Mouse (Mus musculus) CH12.LX (cell line): ENCODE measurements around the gene Cldn14. TPM values are rescaled to one million over a fixed set of nuclear protein-coding genes. Genes with fewer than 3 reads are reported as not detected.

ENCODE experiments used
- DNase-seq: peaks from one replicate; pipeline ENCODE4 v3.0.0-alpha.2; 2013; ENCODE audit errors: extremely low read depth
- H3K27ac ChIP-seq: 2 replicates; pipeline ENCODE4 v1.5.1; 2012; ENCODE audit warnings: low read depth, mild to moderate bottlenecking, control low read depth, moderate library complexity; ENCODE audit not compliant: insufficient read depth
- H3K27me3 ChIP-seq: replicated peaks from 2 replicates; pipeline ENCODE3; 2012; ENCODE audit warnings: inconsistent platforms
- H3K36me3 ChIP-seq, 2 experiments: replicated peaks in 1 of 2; 2 replicates each; pipeline versions ENCODE3 to v1.6.1; 2012; ENCODE audit warnings: inconsistent platforms in 1 of 2, low read length in 1 of 2, mild to moderate bottlenecking in 1 of 2, mixed read lengths in 1 of 2, moderate library complexity in 1 of 2; ENCODE audit not compliant: control insufficient read depth in 1 of 2, insufficient read depth in 1 of 2
- H3K4me1 ChIP-seq, 2 experiments: 2 replicates each; pipeline ENCODE4 v1.6.1; 2012; ENCODE audit warnings: inconsistent platforms in 1 of 2, moderate library complexity in 1 of 2; ENCODE audit not compliant: insufficient read depth in 2 of 2, control insufficient read depth in 1 of 2
- H3K4me2 ChIP-seq: 2 replicates; pipeline ENCODE4 v1.6.1; 2012; ENCODE audit warnings: low read depth, mild to moderate bottlenecking, control low read depth; ENCODE audit not compliant: poor library complexity, insufficient read depth, severe bottlenecking
- H3K4me3 ChIP-seq, 3 experiments: fragments of 150-350 bp in 1 of 3; sonication (generic) in 1 of 3; replicated peaks in 1 of 3; 2 replicates each; pipeline versions ENCODE3 to v1.5.1; 2011 to 2012; ENCODE audit warnings: low read depth in 2 of 3, low read length in 2 of 3, mild to moderate bottlenecking in 2 of 3, moderate library complexity in 2 of 3, control low read depth in 1 of 3, improper control_type of control experiment in 1 of 3, inconsistent platforms in 1 of 3, mixed read lengths in 1 of 3; ENCODE audit not compliant: poor library complexity in 1 of 3
- H3K79me2 ChIP-seq: replicated peaks from 2 replicates; pipeline ENCODE4 v1.6.1; 2012; ENCODE audit warnings: mild to moderate bottlenecking, moderate library complexity; ENCODE audit not compliant: control insufficient read depth, poor library complexity, insufficient read depth, severe bottlenecking; ENCODE audit errors: extremely low read depth
- H3K9ac ChIP-seq: 2 replicates; pipeline ENCODE4 v1.6.1; 2012; ENCODE audit warnings: low read depth, mild to moderate bottlenecking, control low read depth, moderate library complexity; ENCODE audit not compliant: insufficient read depth
- H3K9me3 ChIP-seq: replicated peaks from 2 replicates; pipeline ENCODE3; 2012; ENCODE audit warnings: low read length, inconsistent platforms, mixed read lengths
- BHLHE40 ChIP-seq: IDR thresholded peaks from 2 replicates; pipeline ENCODE4 v1.6.1; 2011; ENCODE audit warnings: mild to moderate bottlenecking, low read depth, low read length, improper control_type of control experiment
- CHD2 ChIP-seq: IDR thresholded peaks from 2 replicates; pipeline ENCODE4 v1.6.1; 2011; ENCODE audit warnings: low read length, improper control_type of control experiment
- ELF1 ChIP-seq: IDR thresholded peaks from 2 replicates; pipeline ENCODE4 v1.6.1; 2014; ENCODE audit warnings: low read depth, mild to moderate bottlenecking, inconsistent platforms, low read length, improper control_type of control experiment
- EP300 ChIP-seq: IDR thresholded peaks from 2 replicates; pipeline ENCODE4 v1.6.1; 2011; ENCODE audit warnings: low read length, improper control_type of control experiment
- ETS1 ChIP-seq: conservative IDR thresholded peaks from 2 replicates; pipeline ENCODE4 v1.6.1; 2012; ENCODE audit warnings: low read depth, mild to moderate bottlenecking, inconsistent platforms, low read length, improper control_type of control experiment, moderate library complexity
- IRF4 ChIP-seq: IDR thresholded peaks from 2 replicates; pipeline ENCODE4 v1.6.1; 2014; ENCODE audit warnings: low read depth, mild to moderate bottlenecking, inconsistent platforms, low read length, improper control_type of control experiment
- JUND ChIP-seq: conservative IDR thresholded peaks from 2 replicates; pipeline ENCODE4 v1.6.1; 2011; ENCODE audit warnings: low read depth, low read length, improper control_type of control experiment
- KAT2A ChIP-seq: IDR thresholded peaks from 2 replicates; pipeline ENCODE4 v1.6.1; 2012; ENCODE audit warnings: low read length, improper control_type of control experiment, inconsistent platforms; ENCODE audit not compliant: insufficient replicate concordance
- MAFK ChIP-seq: IDR thresholded peaks from 2 replicates; pipeline ENCODE4 v1.6.1; 2011; ENCODE audit warnings: low read length, improper control_type of control experiment; ENCODE audit not compliant: insufficient replicate concordance
- MAX ChIP-seq: IDR thresholded peaks from 2 replicates; pipeline ENCODE4 v1.6.1; 2011; ENCODE audit warnings: low read length, improper control_type of control experiment
- MAZ ChIP-seq: IDR thresholded peaks from 2 replicates; pipeline ENCODE4 v1.6.1; 2012; ENCODE audit warnings: low read depth, mild to moderate bottlenecking, inconsistent platforms, low read length, improper control_type of control experiment, moderate library complexity
- MEF2A ChIP-seq: IDR thresholded peaks from 2 replicates; pipeline ENCODE4 v1.6.1; 2014; ENCODE audit warnings: low read depth, mild to moderate bottlenecking, inconsistent platforms, low read length, improper control_type of control experiment, borderline replicate concordance
- MXI1 ChIP-seq: IDR thresholded peaks from 2 replicates; pipeline ENCODE4 v1.6.1; 2011; ENCODE audit warnings: mild to moderate bottlenecking, low read depth, low read length, improper control_type of control experiment
- MYC ChIP-seq: IDR thresholded peaks from 2 replicates; pipeline ENCODE4 v1.6.1; 2011; ENCODE audit warnings: low read depth, mild to moderate bottlenecking, improper control_type of control experiment, low read length
- RCOR1 ChIP-seq: conservative IDR thresholded peaks from 2 replicates; pipeline ENCODE4 v1.6.1; 2012; ENCODE audit warnings: low read depth, mild to moderate bottlenecking, inconsistent platforms, low read length, improper control_type of control experiment
- SIN3A ChIP-seq: IDR thresholded peaks from 2 replicates; pipeline ENCODE4 v1.6.1; 2012; ENCODE audit warnings: low read length, improper control_type of control experiment, inconsistent platforms
- TCF12 ChIP-seq: IDR thresholded peaks from 2 replicates; pipeline ENCODE4 v1.6.1; 2014; ENCODE audit warnings: low read depth, mild to moderate bottlenecking, inconsistent platforms, low read length, improper control_type of control experiment
- USF1 ChIP-seq: IDR thresholded peaks from 2 replicates; pipeline ENCODE4 v1.6.1; 2014; ENCODE audit warnings: low read depth, mild to moderate bottlenecking, inconsistent platforms, low read length, improper control_type of control experiment
- ZKSCAN1 ChIP-seq: IDR thresholded peaks from 2 replicates; pipeline ENCODE4 v1.6.1; 2012; ENCODE audit warnings: low read depth, inconsistent platforms, low read length, improper control_type of control experiment, borderline replicate concordance
- ZMIZ1 ChIP-seq: IDR thresholded peaks from 2 replicates; pipeline ENCODE4 v1.6.1; 2012; ENCODE audit warnings: low read depth, mild to moderate bottlenecking, inconsistent platforms, low read length, improper control_type of control experiment
- ZNF384 ChIP-seq: IDR thresholded peaks from 2 replicates; pipeline ENCODE4 v1.6.1; 2012; ENCODE audit warnings: low read depth, low read length, improper control_type of control experiment, inconsistent platforms
- dilution Hi-C: fragments of 300-500 bp; cut with MboI; formaldehyde crosslinking; loops from 2 replicates; pipeline ENCODE4 v1.14.3; 2020; ENCODE audit warnings: low sequenced_read_pairs; ENCODE audit not compliant: extremely low pct_unique_long_range_greater_than_20kb, extremely low pct_ligation_motif_present
- in situ Hi-C: fragments of 300-500 bp; cut with MboI; formaldehyde crosslinking; loops from 3 replicates; pipeline ENCODE4 v1.14.3; 2019; ENCODE audit warnings: low sequenced_read_pairs, low pct_ligation_motif_present, low pct_unique_long_range_greater_than_20kb, mixed read lengths
- polyA plus RNA-seq: library from polyadenylated mRNA; unstranded; fragments of >175 nt; gene quantifications from 2 replicates; pipeline ENCODE4 v1.2.1, GENCODE M21; 2012; ENCODE audit warnings: low read depth; ENCODE audit not compliant: insufficient read length
- total RNA-seq, 2 experiments: library from RNA; depleted of rRNA; stranded (reverse); fragments of 300-350 nt in 1 of 2; fragments of >200 nt in 1 of 2; gene quantifications; 2 replicates each; pipeline ENCODE4 v1.2.3; 2012 to 2014

The Cldn14 gene
- total and polyA plus RNA-seq, 3 experiments = 0.15 to 0.25 (median 0.21) TPM

DNA sequence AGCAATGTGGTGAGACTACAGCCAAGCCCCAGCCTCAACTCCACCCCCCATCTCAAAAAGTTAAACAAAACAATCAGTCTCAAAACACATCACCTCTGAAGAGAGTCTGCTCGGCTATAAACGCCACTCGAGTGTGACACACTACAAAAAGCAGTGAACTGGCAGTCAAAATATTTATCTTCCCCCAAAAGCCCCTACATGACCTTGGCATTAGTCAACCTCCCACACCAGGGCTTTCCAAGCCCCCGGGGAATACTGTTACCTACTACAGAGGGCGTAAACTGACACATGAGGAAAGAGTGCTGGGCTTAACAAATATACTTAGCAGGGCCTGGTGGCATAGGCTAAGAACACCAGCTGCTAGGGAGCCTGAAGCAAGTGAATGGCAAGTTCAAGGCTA lies 46.4 kb downstream of the Cldn14 start:
- in situ Hi-C loops = no loop called here
- DNase-seq = peak; percentile 84

DNA sequence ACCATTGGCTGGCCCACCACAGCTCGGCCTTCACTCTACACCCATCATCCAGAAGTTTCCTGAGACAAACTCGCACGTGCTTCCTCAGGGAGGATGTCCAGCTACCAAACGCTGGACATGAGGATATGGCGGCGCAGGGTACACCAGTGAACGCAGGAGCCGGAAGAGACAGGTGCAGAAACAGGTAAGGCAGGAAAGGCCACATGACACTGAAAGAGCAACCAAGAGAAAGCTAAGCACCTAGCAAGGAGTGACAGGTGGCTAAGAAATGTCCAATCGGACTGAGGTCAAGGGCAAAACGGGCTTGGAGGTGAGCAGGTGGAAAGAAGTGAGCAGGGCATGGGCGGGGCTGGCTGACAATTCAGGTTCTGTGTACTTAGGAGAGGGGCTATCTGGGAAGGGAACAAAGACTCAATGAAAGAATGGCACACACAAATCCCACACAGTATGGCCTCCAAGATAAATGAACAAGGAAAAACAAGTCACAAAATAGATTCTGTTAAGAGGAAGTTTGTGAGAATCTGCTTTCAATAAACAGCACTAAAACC lies 47.5 kb downstream of the Cldn14 start:
- Histone ChIP-seq H3K4me1 (peaks cover 30 to 91% of the 10 kb centered on the region in 2 experiments), H3K36me3 (no peaks in the 10 kb centered on the region), H3K9ac (no peak overlapping the region), H3K4me2 (no peak overlapping the region), H3K27ac (no peak overlapping the region), H3K27me3 (no peaks in the 10 kb centered on the region), H3K79me2 (no peaks in the 10 kb centered on the region), H3K9me3 (no peaks in the 10 kb centered on the region)
- DNase-seq = no peak
- in situ Hi-C loops = no loop called here
- dilution Hi-C loops = no loop called here
- TF ChIP-seq MYC = no peak
- TF ChIP-seq BHLHE40 = no peak
- TF ChIP-seq, all 38 proteins: peak for 0
- no peak overlapping the region for H3K4me3 ChIP-seq

More for the DNA sequence above, 46.4 kb downstream of the Cldn14 start:
- Histone ChIP-seq H3K79me2 (no peaks in the 10 kb centered on the region), H3K4me2 (peak overlapping the region; percentile 1; the same call in 1 of the 2 replicates), H3K36me3 (no peaks in the 10 kb centered on the region), H3K9ac (no peak overlapping the region), H3K9me3 (no peaks in the 10 kb centered on the region), H3K27ac (peak overlapping the region; percentile 33; the same call in 1 of the 2 replicates), H3K4me3 (no peak overlapping the region), H3K4me1 (peaks cover 41 to 91% of the 10 kb centered on the region in 2 experiments), H3K27me3 (no peaks in the 10 kb centered on the region)
- TF ChIP-seq RCOR1 = 0 out of 2 replicates have a peak, but pooled peaks have one; percentile 23
- TF ChIP-seq MXI1 = peak; percentile 51; the same call in 1 of the 2 replicates
- peak; percentile 88 for TF ChIP-seq ETS1
- peak; percentile 81 for TF ChIP-seq MAZ
- TF ChIP-seq EP300 = peak; percentile 62
- TF ChIP-seq IRF4 = peak; percentile 24; the same call in 1 of the 2 replicates
- TF ChIP-seq ELF1 = 0 out of 2 replicates have a peak, but pooled peaks have one; percentile 18
- peak; percentile 68; the same call in 1 of the 2 replicates for TF ChIP-seq MEF2A
- no peak for TF ChIP-seq ZNF384
- TF ChIP-seq TCF12 = 0 out of 2 replicates have a peak, but pooled peaks have one; percentile 38
- TF ChIP-seq BHLHE40 = peak; percentile 79
- TF ChIP-seq USF1 = no peak
- TF ChIP-seq SIN3A = peak; percentile 50; the same call in 1 of the 2 replicates
- TF ChIP-seq ZMIZ1 = 0 out of 2 replicates have a peak, but pooled peaks have one; percentile 27
- TF ChIP-seq KAT2A = 0 out of 2 replicates have a peak, but pooled peaks have one; percentile 56
- TF ChIP-seq ZKSCAN1 = no peak
- TF ChIP-seq MAX = no peak
- peak; percentile 34; the same call in 1 of the 2 replicates for TF ChIP-seq CHD2
- TF ChIP-seq JUND = no peak
- TF ChIP-seq MAFK = peak; percentile 19; the same call in 1 of the 2 replicates
- dilution Hi-C loops = no loop called here
